Mouse (Mus musculus) right cerebral cortex, postnatal 4 days (tissue): ENCODE results near the gene Trpt1.
"Not testable (repeated sequence)": the region's sequence is repeated elsewhere in the genome, so short reads cannot be mapped to it uniquely, and the experiment has no call there.

Experiments
- DNase-seq: peaks from one replicate; pipeline ENCODE4 v3.0.0-alpha.2; 2022

Gene Trpt1

GRCm38 (mm10) chr19:6975537-6976521, 20.1 kb upstream of the Trpt1 start, which contains the start of gene Plcb3:
TSS of gene Plcb3 (minus strand) at chr19:6976470.
- DNase-seq: peak; percentile 60

GRCm38 (mm10) chr19:6977759-6978638, 17.9 kb upstream of the Trpt1 start:
- DNase-seq: no peak

GRCm38 (mm10) chr19:6978639-6978974, 17.3 kb upstream of the Trpt1 start:
- no peak for DNase-seq

GRCm38 (mm10) chr19:6979001-6979479, 16.9 kb upstream of the Trpt1 start:
- no peak for DNase-seq

- DNase-seq: peak; percentile 100
Observed at GRCm38 (mm10) chr19:6979486-6980380, 16.2 kb upstream of the Trpt1 start.

- peak; percentile 98 for DNase-seq
Observed at GRCm38 (mm10) chr19:6980381-6981093, 15.4 kb upstream of the Trpt1 start, which contains the start of gene Fkbp2. TSS of gene Fkbp2 (minus strand) at chr19:6980501.

- no peak for DNase-seq
Observed at GRCm38 (mm10) chr19:6981465-6981864, 14.5 kb upstream of the Trpt1 start.

GRCm38 (mm10) chr19:6983621-6984020, 12.3 kb upstream of the Trpt1 start:
- DNase-seq: no peak

GRCm38 (mm10) chr19:6985300-6985699, 10.6 kb upstream of the Trpt1 start:
- no peak for DNase-seq

GRCm38 (mm10) chr19:6985951-6986708, 9.8 kb upstream of the Trpt1 start:
- DNase-seq: no peak

GRCm38 (mm10) chr19:6987061-6987903, 8.6 kb upstream of the Trpt1 start, which contains the start of gene Vegfb:
TSS of gene Vegfb (minus strand) at chr19:6987651.
- peak; percentile 68 for DNase-seq

GRCm38 (mm10) chr19:6987904-6988285, 8.0 kb upstream of the Trpt1 start:
- DNase-seq: no peak

- DNase-seq: no peak
Observed at GRCm38 (mm10) chr19:6989251-6989650, 6.7 kb upstream of the Trpt1 start.

- no peak for DNase-seq
Observed at GRCm38 (mm10) chr19:6990712-6991111, 5.2 kb upstream of the Trpt1 start.

GRCm38 (mm10) chr19:6991166-6991565, 4.8 kb upstream of the Trpt1 start:
- DNase-seq: not testable (repeated sequence)

GRCm38 (mm10) chr19:6992011-6992858, 3.7 kb upstream of the Trpt1 start, which contains the start of gene Dnajc4:
TSS of gene Dnajc4 (minus strand) at chr19:6992572.
- DNase-seq: peak; percentile 93

GRCm38 (mm10) chr19:6993011-6993770, 2.7 kb upstream of the Trpt1 start:
- DNase-seq: no peak

GRCm38 (mm10) chr19:6994002-6994401, 1.9 kb upstream of the Trpt1 start:
- no peak for DNase-seq
